Mouse (Mus musculus): ENCODE data around the gene Mcoln3. TPM values are rescaled to one million over a fixed set of nuclear protein-coding genes. Genes with fewer than 3 reads are reported as not detected.

Mcoln3 gene
- polyA plus RNA-seq, 1 experiment from 2014 or later, result 7.1 TPM

DNA sequence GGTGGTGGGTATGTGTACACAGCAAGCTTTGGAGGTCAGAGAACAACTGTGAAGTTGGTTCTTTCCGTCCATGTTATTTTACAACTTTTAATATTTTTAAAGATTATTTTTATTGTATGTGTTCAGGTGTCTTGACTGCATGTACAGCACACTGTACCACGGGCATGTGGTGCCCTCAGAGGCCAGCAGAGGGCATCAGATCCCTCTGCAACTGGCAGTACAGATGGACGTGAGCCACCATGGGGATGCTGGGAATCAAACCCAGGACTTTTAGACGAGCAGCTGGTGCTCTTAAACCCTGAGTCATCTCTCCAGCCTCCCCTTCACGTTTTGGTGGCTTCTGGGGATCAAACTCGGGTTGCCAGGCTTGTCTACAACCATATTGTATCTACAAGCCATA, 15.2 kb upstream of the Mcoln3 start:
- Histone ChIP-seq H3K4me2 (ENCODE audit: low read length) (no peak overlapping the region), H3K4me3 (ENCODE audit: low read depth, low read length) (no peak overlapping the region), H3K9me3 (ENCODE audit: control insufficient read depth, low read length) (no peaks in the 10 kb centered on the region), H3K9ac (ENCODE audit: low read length) (no peak overlapping the region), H3K27ac (ENCODE audit: low read depth) (no peak overlapping the region), H3K36me3 (ENCODE audit: control insufficient read depth, insufficient read depth, low read length) (no peaks in the 10 kb centered on the region), H3K27me3 (replicated peaks; ENCODE audit: control insufficient read depth, insufficient read depth, low read length) (no peaks in the 10 kb centered on the region), H3K4me1 (replicated peaks; ENCODE audit: control insufficient read depth, insufficient read depth, low read length) (no peaks in the 10 kb centered on the region)
- no peak for DNase-seq (ENCODE audit: low spot score)
- whole genome bisulfite sequencing, result 63% methylated on average over 6 of the region's 6 CpGs
- ATAC-seq (replicated peaks; ENCODE audit: low FRiP score, low TSS enrichment, low read depth), result no peak

DNA sequence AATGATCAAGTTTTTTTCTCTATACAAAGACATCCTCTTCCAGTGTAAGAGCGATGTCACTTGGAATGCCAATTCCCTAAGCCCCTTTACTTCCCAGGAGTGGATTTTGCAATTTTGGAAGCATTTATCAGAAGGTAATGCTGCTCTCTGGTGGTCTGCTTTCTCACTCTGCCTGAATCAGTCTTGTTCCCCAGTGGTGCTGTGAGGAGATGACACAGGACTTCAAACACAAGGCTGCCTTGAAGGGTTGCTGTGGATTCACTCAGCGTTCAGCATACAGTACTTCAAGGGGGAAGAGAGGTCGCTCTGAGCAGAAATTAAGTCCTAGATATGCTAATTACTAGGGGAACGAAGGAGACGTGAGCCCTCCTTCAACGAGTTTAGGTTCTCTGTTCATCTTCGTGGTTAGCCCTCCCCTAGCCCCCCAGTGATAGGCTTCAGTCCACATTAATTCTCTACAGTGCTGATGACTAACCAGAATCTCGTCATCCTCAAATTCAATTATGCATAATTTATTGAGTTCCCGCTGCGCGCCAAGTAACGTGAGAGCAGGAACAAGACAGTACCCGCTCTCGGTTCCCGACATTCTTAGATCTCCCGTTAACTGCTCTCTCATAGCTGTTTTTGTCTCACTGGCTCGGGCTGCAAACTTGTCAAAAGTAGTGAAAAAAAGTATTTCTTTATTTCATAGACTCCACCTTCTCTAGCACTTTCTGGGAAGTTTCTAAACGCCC, 10.0 kb upstream of the Mcoln3 start:
- DNase-seq (ENCODE audit: low spot score) (peak; percentile 63), ATAC-seq (replicated peaks; ENCODE audit: low FRiP score, low TSS enrichment, low read depth) (peak; percentile 66)
- Histone ChIP-seq H3K4me1 (replicated peaks; ENCODE audit: control insufficient read depth, insufficient read depth, low read length) (no peaks in the 10 kb centered on the region), H3K27ac (ENCODE audit: low read depth) (no peak overlapping the region), H3K4me3 (ENCODE audit: low read depth, low read length) (peak overlapping the region; percentile 47), H3K36me3 (ENCODE audit: control insufficient read depth, insufficient read depth, low read length) (no peaks in the 10 kb centered on the region), H3K27me3 (replicated peaks; ENCODE audit: control insufficient read depth, insufficient read depth, low read length) (no peaks in the 10 kb centered on the region), H3K4me2 (ENCODE audit: low read length) (peak overlapping the region; percentile 94), H3K9me3 (ENCODE audit: control insufficient read depth, low read length) (no peaks in the 10 kb centered on the region), H3K9ac (ENCODE audit: low read length) (peak overlapping the region; percentile 38)
- WGBS, result 4% methylated on average over 18 of the region's 18 CpGs

DNA sequence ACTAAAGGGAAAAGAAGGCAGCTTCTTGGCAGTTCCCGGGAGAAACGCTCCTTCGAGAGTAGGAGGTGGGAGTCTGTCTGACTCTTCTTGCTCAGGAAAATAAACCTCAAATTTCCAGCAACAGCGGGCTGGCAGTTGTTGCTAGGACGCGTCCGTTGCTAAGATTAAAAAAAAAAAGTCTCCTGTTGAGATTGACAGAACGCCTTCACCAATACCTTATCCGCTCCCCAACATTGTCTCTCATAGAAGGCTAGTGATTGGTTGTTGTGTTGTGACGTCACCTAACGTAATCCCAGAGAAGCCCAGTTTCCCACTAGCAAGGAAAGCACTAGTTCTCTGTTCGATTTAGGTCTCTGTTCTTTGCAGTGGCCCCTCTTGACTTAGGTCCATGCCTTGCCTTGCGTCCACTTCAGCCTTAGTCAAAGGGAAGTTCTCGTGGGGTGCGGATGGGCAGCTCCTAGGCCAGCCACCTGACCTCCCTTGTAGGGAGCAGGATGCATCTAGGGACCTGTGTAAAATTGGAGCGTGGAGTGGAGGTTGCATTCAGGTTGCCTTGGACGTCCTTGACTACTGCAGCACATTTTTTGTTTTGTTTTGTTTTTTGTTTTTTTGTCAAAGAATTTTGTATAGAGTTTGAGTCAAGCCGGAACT, 9.2 kb upstream of the Mcoln3 start, which contains the start of gene Wdr63:
Gene Wdr63 (minus strand): TSS at position 210 of the 651 bp plus-strand sequence.
- Histone ChIP-seq H3K27me3 (replicated peaks; ENCODE audit: control insufficient read depth, insufficient read depth, low read length) (no peaks in the 10 kb centered on the region), H3K4me3 (ENCODE audit: low read depth, low read length) (peak within 1 kb of the TSS; percentile 47), H3K9ac (ENCODE audit: low read length) (peak within 1 kb of the TSS; percentile 38), H3K4me1 (replicated peaks; ENCODE audit: control insufficient read depth, insufficient read depth, low read length) (no peaks in the 10 kb centered on the region), H3K9me3 (ENCODE audit: control insufficient read depth, low read length) (no peaks in the 10 kb centered on the region), H3K36me3 (ENCODE audit: control insufficient read depth, insufficient read depth, low read length) (no peaks in the 10 kb centered on the region), H3K27ac (ENCODE audit: low read depth) (no peak within 1 kb of the TSS), H3K4me2 (ENCODE audit: low read length) (peak within 1 kb of the TSS; percentile 94)
- ATAC-seq (replicated peaks; ENCODE audit: low FRiP score, low TSS enrichment, low read depth) (peak; percentile 92), DNase-seq (ENCODE audit: low spot score) (peak; percentile 75)
- WGBS, result 13% methylated on average over 18 of the region's 18 CpGs

DNA sequence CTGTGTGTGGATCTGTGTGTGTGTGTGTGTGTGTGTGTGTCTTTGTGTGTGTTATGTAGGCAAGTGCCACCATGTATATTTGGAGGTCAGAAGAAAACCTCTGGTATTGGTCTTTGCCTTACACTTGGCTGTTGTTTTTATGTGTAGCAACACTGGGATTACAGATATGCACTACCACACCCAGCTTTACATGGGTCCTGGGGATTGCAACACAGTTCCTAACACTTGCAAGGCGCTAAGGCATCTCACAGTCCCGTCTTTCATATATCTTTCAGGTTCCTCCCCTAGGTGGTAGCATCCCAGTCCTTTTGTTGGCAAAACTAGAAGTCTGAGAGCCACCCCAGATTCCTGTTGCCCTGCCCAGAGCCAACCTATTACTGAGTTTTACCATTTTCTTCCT, 8.3 kb upstream of the Mcoln3 start:
- WGBS, result 61% methylated on average over 2 of the region's 2 CpGs
- H3K9me3 ChIP-seq (ENCODE audit: control insufficient read depth, low read length), result no peaks in the 10 kb centered on the region
- no peak for ATAC-seq (replicated peaks; ENCODE audit: low FRiP score, low TSS enrichment, low read depth)
- no peaks in the 10 kb centered on the region for H3K36me3 ChIP-seq (ENCODE audit: control insufficient read depth, insufficient read depth, low read length)
- no peak for DNase-seq (ENCODE audit: low spot score)
- H3K27me3 ChIP-seq (replicated peaks; ENCODE audit: control insufficient read depth, insufficient read depth, low read length), result no peaks in the 10 kb centered on the region
- no peak overlapping the region for H3K4me2 ChIP-seq (ENCODE audit: low read length)
- no peak overlapping the region for H3K4me3 ChIP-seq (ENCODE audit: low read depth, low read length)
- no peaks in the 10 kb centered on the region for H3K4me1 ChIP-seq (replicated peaks; ENCODE audit: control insufficient read depth, insufficient read depth, low read length)
- H3K9ac ChIP-seq (ENCODE audit: low read length), result no peak overlapping the region
- no peak overlapping the region for H3K27ac ChIP-seq (ENCODE audit: low read depth)

DNA sequence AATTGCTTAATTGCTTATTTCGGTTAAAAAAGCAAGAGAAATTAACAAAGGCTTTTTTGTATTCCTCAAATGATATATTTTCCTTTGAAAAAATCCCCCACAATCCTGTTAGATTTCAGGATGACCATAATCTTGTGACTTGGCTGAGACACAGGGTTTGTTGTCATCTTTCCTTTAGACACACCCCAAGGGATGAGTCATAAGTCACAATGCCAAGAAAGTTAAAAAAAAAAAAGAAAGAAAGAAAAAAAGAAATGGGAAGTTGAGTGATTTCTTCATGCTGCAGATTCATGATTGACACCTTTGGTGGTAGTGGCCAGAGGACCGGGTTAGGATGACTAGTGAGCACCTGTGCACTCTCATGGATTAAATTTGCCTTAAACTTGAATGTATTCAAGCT, 6.9 kb upstream of the Mcoln3 start:
- Histone ChIP-seq H3K9me3 (ENCODE audit: control insufficient read depth, low read length) (no peaks in the 10 kb centered on the region), H3K36me3 (ENCODE audit: control insufficient read depth, insufficient read depth, low read length) (no peaks in the 10 kb centered on the region), H3K27ac (ENCODE audit: low read depth) (no peak overlapping the region), H3K4me1 (replicated peaks; ENCODE audit: control insufficient read depth, insufficient read depth, low read length) (no peaks in the 10 kb centered on the region), H3K9ac (ENCODE audit: low read length) (no peak overlapping the region), H3K27me3 (replicated peaks; ENCODE audit: control insufficient read depth, insufficient read depth, low read length) (no peaks in the 10 kb centered on the region), H3K4me3 (ENCODE audit: low read depth, low read length) (no peak overlapping the region), H3K4me2 (ENCODE audit: low read length) (no peak overlapping the region)
- DNase-seq (ENCODE audit: low spot score) (no peak), ATAC-seq (replicated peaks; ENCODE audit: low FRiP score, low TSS enrichment, low read depth) (no peak)
- 74% methylated on average over 2 of the region's 2 CpGs for WGBS

DNA sequence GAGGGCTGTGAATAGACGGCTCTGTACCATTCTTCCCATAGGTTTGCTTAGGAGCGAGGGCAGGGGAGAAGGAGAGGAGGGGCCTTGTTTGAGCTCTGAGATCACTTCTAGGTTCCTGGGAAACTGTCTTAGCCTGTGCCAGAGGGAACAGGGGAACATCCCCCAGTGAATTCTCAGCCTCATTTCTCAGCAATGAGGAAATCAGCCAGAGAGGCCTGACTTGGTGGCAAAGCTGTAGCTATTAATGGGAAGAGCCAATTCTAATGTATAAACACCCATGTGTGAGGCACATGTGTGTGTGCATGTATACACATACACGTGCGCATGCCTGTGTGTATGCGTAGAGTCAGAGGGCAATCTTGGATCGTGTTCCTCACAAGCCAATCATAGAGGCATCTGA, 6.3 kb upstream of the Mcoln3 start:
- Histone ChIP-seq H3K36me3 (ENCODE audit: control insufficient read depth, insufficient read depth, low read length) (no peaks in the 10 kb centered on the region), H3K4me3 (ENCODE audit: low read depth, low read length) (no peak overlapping the region), H3K9me3 (ENCODE audit: control insufficient read depth, low read length) (no peaks in the 10 kb centered on the region), H3K4me2 (ENCODE audit: low read length) (no peak overlapping the region), H3K9ac (ENCODE audit: low read length) (no peak overlapping the region), H3K4me1 (replicated peaks; ENCODE audit: control insufficient read depth, insufficient read depth, low read length) (no peaks in the 10 kb centered on the region), H3K27ac (ENCODE audit: low read depth) (no peak overlapping the region), H3K27me3 (replicated peaks; ENCODE audit: control insufficient read depth, insufficient read depth, low read length) (no peaks in the 10 kb centered on the region)
- ATAC-seq (replicated peaks; ENCODE audit: low FRiP score, low TSS enrichment, low read depth), result no peak
- DNase-seq (ENCODE audit: low spot score), result no peak
- WGBS, result 65% methylated on average over 6 of the region's 6 CpGs

DNA sequence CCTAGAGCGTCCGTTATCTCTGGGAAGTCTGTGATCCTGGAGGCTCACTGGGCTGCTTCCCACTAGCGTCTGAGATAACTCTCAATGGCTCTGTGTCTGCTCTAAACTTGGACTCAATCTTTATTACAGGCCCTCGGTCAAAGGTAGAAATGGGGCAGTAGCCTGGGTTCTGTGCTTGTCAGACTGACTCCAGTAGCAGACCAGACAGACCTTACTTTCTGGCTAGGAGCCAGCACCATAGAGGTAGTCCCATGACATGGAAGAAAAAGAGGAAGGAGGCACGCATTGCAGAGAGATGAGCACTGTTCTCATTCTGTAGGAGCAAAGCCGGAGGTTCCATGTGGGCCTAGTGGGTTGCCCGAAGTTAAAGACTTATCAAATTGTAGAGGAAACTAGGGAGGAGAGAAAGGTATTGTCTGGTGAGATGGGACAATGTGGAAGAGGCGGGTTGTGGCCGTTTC, 777 bp downstream of the Mcoln3 start:
- H3K4me2 ChIP-seq (ENCODE audit: low read length), result peak overlapping the region; percentile 50; the same call in 1 of the 2 replicates

DNA sequence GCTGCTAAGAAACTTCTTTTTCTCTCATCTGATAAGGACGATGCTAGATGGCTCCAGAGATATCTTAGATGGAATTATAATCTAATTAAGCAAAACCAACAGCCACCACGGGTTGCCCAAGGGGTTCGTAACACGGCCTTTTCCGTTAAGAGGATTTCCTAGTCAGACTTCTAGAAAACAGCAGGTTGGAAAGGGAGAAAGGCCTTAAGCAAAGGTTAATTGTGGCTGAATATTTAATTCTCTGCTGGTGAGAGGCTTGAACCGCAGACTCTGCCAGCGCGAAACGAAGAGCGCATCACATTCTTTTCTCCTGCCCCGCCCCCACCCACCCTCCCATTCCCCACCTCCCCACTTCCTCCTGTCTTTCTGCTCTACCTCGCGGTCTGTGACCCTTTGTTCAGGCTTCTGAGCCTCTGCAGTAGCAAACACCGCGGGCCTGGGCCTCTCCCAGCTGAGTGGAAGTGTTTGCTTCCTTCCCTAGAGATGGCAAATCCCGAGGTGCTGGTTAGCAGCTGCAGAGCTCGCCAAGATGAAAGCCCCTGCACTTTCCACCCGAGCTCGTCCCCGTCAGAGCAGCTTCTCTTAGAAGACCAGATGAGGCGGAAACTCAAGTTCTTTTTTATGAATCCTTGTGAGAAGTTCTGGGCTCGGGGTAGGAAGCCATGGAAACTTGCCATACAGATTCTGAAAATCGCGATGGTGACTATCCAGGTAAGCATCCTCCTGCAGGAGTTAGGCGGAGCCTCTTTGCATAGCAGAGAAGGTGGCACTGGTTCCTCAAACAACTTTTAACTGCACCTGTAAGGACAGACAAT, 4.3 kb downstream of the Mcoln3 start:
- 0 out of 2 replicates have a peak overlapping the region, but pooled peaks have one; percentile 5 for H3K27ac ChIP-seq (ENCODE audit: low read depth)
- peak overlapping the region; percentile 25 for H3K4me3 ChIP-seq (ENCODE audit: low read depth, low read length)
- peak; percentile 80 for DNase-seq (ENCODE audit: low spot score)
- peak overlapping the region; percentile 41 for H3K4me2 ChIP-seq (ENCODE audit: low read length)
- no peaks in the 10 kb centered on the region for H3K36me3 ChIP-seq (ENCODE audit: control insufficient read depth, insufficient read depth, low read length)
- no peaks in the 10 kb centered on the region for H3K9me3 ChIP-seq (ENCODE audit: control insufficient read depth, low read length)
- 0 out of 2 replicates have a peak, but pooled peaks cover 3% of the 10 kb centered on the region for H3K4me1 ChIP-seq (replicated peaks; ENCODE audit: control insufficient read depth, insufficient read depth, low read length)
- WGBS, result 11% methylated on average over 25 of the region's 25 CpGs
- H3K9ac ChIP-seq (ENCODE audit: low read length), result peak overlapping the region; percentile 22
- H3K27me3 ChIP-seq (replicated peaks; ENCODE audit: control insufficient read depth, insufficient read depth, low read length), result peaks cover 17% of the 10 kb centered on the region
- peak; percentile 65 for ATAC-seq (replicated peaks; ENCODE audit: low FRiP score, low TSS enrichment, low read depth)

More for the DNA sequence above, 777 bp downstream of the Mcoln3 start:
- no peak overlapping the region for H3K27ac ChIP-seq (ENCODE audit: low read depth)
- ATAC-seq (replicated peaks; ENCODE audit: low FRiP score, low TSS enrichment, low read depth) (no peak), DNase-seq (ENCODE audit: low spot score) (no peak)
- no peaks in the 10 kb centered on the region for H3K9me3 ChIP-seq (ENCODE audit: control insufficient read depth, low read length)
- 0 out of 2 replicates have a peak, but pooled peaks cover 3% of the 10 kb centered on the region for H3K4me1 ChIP-seq (replicated peaks; ENCODE audit: control insufficient read depth, insufficient read depth, low read length)
- peaks cover 18% of the 10 kb centered on the region for H3K27me3 ChIP-seq (replicated peaks; ENCODE audit: control insufficient read depth, insufficient read depth, low read length)
- H3K9ac ChIP-seq (ENCODE audit: low read length), result no peak overlapping the region
- H3K36me3 ChIP-seq (ENCODE audit: control insufficient read depth, insufficient read depth, low read length), result no peaks in the 10 kb centered on the region
- H3K4me3 ChIP-seq (ENCODE audit: low read depth, low read length), result 0 out of 2 replicates have a peak overlapping the region, but pooled peaks have one; percentile 26
- 58% methylated on average over 9 of the region's 9 CpGs for WGBS

Measured in intestine, embryonic 14.5 days (tissue).